In the genomic region with DNA sequence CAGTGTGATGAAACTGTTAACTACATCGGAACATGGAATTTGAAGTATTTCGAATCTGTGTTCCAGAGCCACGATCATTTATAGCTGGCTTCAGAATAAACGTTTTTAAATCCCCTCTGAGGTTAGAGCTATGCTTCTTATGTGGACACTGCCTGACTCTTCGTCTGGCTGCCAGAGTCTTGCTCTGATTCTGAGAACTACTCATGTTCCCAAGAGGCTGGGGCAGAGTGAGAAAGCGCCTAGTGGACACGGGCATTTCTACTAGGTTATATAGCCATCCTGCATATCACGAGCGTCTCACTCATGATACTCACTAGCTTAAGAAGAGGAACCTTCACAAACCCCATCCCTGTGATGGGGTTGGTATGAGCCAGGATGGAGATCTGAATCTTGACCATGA, we compare ENCODE assay signal across 30 mouse cellular contexts. TPM values are rescaled to one million over a fixed set of nuclear protein-coding genes. Genes with fewer than 3 reads are reported as not detected.
DNase-seq lines count a peak whose midpoint lies in the region; ATAC-seq and TF ChIP-seq lines count a peak whose summit lies in the region.
"Had no signal": no experiment of that assay in that cellular context is flagged by ENCODE, and none has a peak within 500 bp of the region (broad histone marks: within the 10 kb centered on the region; RNA-seq: fewer than 3 reads in every experiment).

No protein-coding gene starts in this region.

- H3K27ac ChIP-seq in intestine, embryonic 15.5 days = peak overlapping the region; percentile 56
- no peak overlapping the region for H3K27ac ChIP-seq in intestine, postnatal 0 days (ENCODE audit: low read depth, low read length)
- peak overlapping the region; percentile 88 for H3K27ac ChIP-seq in ES-Bruce4 (ENCODE audit: insufficient read depth, low read length)
- H3K27ac ChIP-seq in stomach, embryonic 16.5 days (ENCODE audit: low read length) = peak overlapping the region; percentile 65
- no peak overlapping the region for H3K27ac ChIP-seq in heart, embryonic 10.5 days
- H3K27ac ChIP-seq: embryonic facial prominence, embryonic 13.5 days; forebrain, embryonic 12.5 days; hindbrain, embryonic 12.5 days; liver, embryonic 14.5 days had no signal

- no peaks in the 10 kb centered on the region for H3K36me3 ChIP-seq in intestine, embryonic 15.5 days
- no peaks in the 10 kb centered on the region for H3K36me3 ChIP-seq in intestine, postnatal 0 days (ENCODE audit: control insufficient read depth, insufficient read depth)
- no peaks in the 10 kb centered on the region for H3K36me3 ChIP-seq in ES-Bruce4 (ENCODE audit: control insufficient read depth, insufficient read depth, low read length, poor library complexity, severe bottlenecking)
- H3K36me3 ChIP-seq in stomach, embryonic 16.5 days (ENCODE audit: control insufficient read depth, insufficient read depth, low read length) = no peaks in the 10 kb centered on the region
- H3K36me3 ChIP-seq in heart, embryonic 10.5 days = no peaks in the 10 kb centered on the region
- H3K36me3 ChIP-seq: embryonic facial prominence, embryonic 13.5 days; forebrain, embryonic 12.5 days; hindbrain, embryonic 12.5 days; midbrain, embryonic 12.5 days; neural tube, embryonic 15.5 days had no signal

- H3K27me3 ChIP-seq in intestine, embryonic 15.5 days (replicated peaks) = no peaks in the 10 kb centered on the region
- H3K27me3 ChIP-seq in intestine, postnatal 0 days (replicated peaks; ENCODE audit: control insufficient read depth, insufficient read depth, low read length) = no peaks in the 10 kb centered on the region
- H3K27me3 ChIP-seq in ES-Bruce4 (ENCODE audit: control insufficient read depth, insufficient read depth, low read length, poor library complexity, severe bottlenecking) (no peaks in the 10 kb centered on the region), Patski (no peaks in the 10 kb centered on the region)
- no peaks in the 10 kb centered on the region for H3K27me3 ChIP-seq in stomach, embryonic 16.5 days (ENCODE audit: control insufficient read depth, insufficient read depth, low read length)
- H3K27me3 ChIP-seq in heart, embryonic 10.5 days (ENCODE audit: insufficient read depth, poor library complexity, severe bottlenecking) = no peaks in the 10 kb centered on the region
- H3K27me3 ChIP-seq: embryonic facial prominence, embryonic 13.5 days; forebrain, embryonic 12.5 days; hindbrain, embryonic 12.5 days; midbrain, embryonic 12.5 days; neural tube, embryonic 15.5 days had no signal

- H3K9me3 ChIP-seq in intestine, embryonic 15.5 days = no peaks in the 10 kb centered on the region
- no peaks in the 10 kb centered on the region for H3K9me3 ChIP-seq in intestine, postnatal 0 days (ENCODE audit: control insufficient read depth)
- H3K9me3 ChIP-seq in ES-Bruce4 (replicated peaks; ENCODE audit: control insufficient read depth, insufficient read depth, low read length, poor library complexity, severe bottlenecking) = no peaks in the 10 kb centered on the region
- H3K9me3 ChIP-seq in stomach, embryonic 16.5 days (replicated peaks; ENCODE audit: control insufficient read depth, low read length) = no peaks in the 10 kb centered on the region
- no peaks in the 10 kb centered on the region for H3K9me3 ChIP-seq in heart, embryonic 10.5 days
- H3K9me3 ChIP-seq: embryonic facial prominence, embryonic 13.5 days; forebrain, embryonic 12.5 days; hindbrain, embryonic 12.5 days; midbrain, embryonic 12.5 days; neural tube, embryonic 15.5 days had no signal

- no peak overlapping the region for H3K4me3 ChIP-seq in intestine, embryonic 15.5 days (replicated peaks)
- H3K4me3 ChIP-seq in intestine, postnatal 0 days (ENCODE audit: low read depth, low read length) = no peak overlapping the region
- no peak overlapping the region for H3K4me3 ChIP-seq in ES-Bruce4 (ENCODE audit: low read depth, low read length)
- no peak overlapping the region for H3K4me3 ChIP-seq in stomach, embryonic 16.5 days (replicated peaks; ENCODE audit: low read length)
- no peak overlapping the region for H3K4me3 ChIP-seq in heart, embryonic 10.5 days
- H3K4me3 ChIP-seq: embryonic facial prominence, embryonic 13.5 days; forebrain, embryonic 12.5 days; hindbrain, embryonic 12.5 days; midbrain, embryonic 12.5 days; neural tube, embryonic 15.5 days had no signal

- no peak for TF ChIP-seq EP300 in ES-Bruce4 (IDR thresholded peaks at IDR 0.05; ENCODE audit: insufficient read depth, low read depth, low read length)

- no peak for ATAC-seq in intestine, embryonic 15.5 days
- no peak for ATAC-seq in intestine, postnatal 0 days
- ATAC-seq in Patski = peak; percentile 8
- no peak for ATAC-seq in stomach, embryonic 16.5 days (ENCODE audit: insufficient read depth, low FRiP score)
- ATAC-seq: CD4-positive, CD25-positive, alpha-beta regulatory T cell, adult 4 months; forebrain, postnatal 0 days; hindbrain, postnatal 0 days had no signal

- DNase-seq in Patski (ENCODE audit: low read depth, low spot score) = no peak
- DNase-seq in frontal cortex, postnatal 14 days (ENCODE audit: low spot score in 2 of 2) = no peak
- no peak for DNase-seq in heart, embryonic 10.5 days (ENCODE audit: low spot score)
- DNase-seq: adrenal gland, postnatal 14 days; cerebellum, adult 11 months; cerebellum, adult 9-10 months; embryo, embryonic 11 days; forebrain, postnatal 0 days; gastrocnemius, postnatal 25 days; heart, adult 11 months; heart, postnatal 36 days; kidney, adult 11 months; kidney, postnatal 4 days; liver; lung, embryonic 14.5 days; lung, postnatal 14 days; right cerebral cortex, postnatal 25 days had no signal

- no peak for TF ChIP-seq CTCF in intestine, postnatal 0 days (IDR thresholded peaks at IDR 0.05; ENCODE audit: low read depth)
- TF ChIP-seq CTCF in ES-Bruce4 (IDR thresholded peaks at IDR 0.05; ENCODE audit: low read depth, low read length) = no peak
- no peak for TF ChIP-seq CTCF in Patski (IDR thresholded peaks at IDR 0.05)

- WGBS in intestine, embryonic 15.5 days = 67% methylated on average over 9 of the region's 9 CpGs
- WGBS in intestine, postnatal 0 days = 67% methylated on average over 9 of the region's 9 CpGs
- 68% methylated on average over 9 of the region's 9 CpGs for WGBS in stomach, embryonic 16.5 days
- 79% methylated on average over 9 of the region's 9 CpGs for WGBS in heart, embryonic 10.5 days

- CTCF ChIA-PET in Patski (lab: Charles Lee) = no interaction called here

- H3K9ac ChIP-seq in intestine, embryonic 15.5 days = no peak overlapping the region
- no peak overlapping the region for H3K9ac ChIP-seq in intestine, postnatal 0 days (ENCODE audit: low read depth, low read length)
- H3K9ac ChIP-seq in ES-Bruce4 (ENCODE audit: low read depth, poor library complexity, severe bottlenecking) = 0 out of 2 replicates have a peak overlapping the region, but pooled peaks have one; percentile 16
- H3K9ac ChIP-seq in stomach, embryonic 16.5 days (ENCODE audit: low read length) = no peak overlapping the region
- H3K9ac ChIP-seq: embryonic facial prominence, embryonic 13.5 days; forebrain, embryonic 12.5 days; forebrain, postnatal 0 days; hindbrain, embryonic 12.5 days; liver, embryonic 14.5 days; lung, embryonic 14.5 days; midbrain, embryonic 12.5 days; neural tube, embryonic 15.5 days had no signal

- no peak for TF ChIP-seq POLR2A in ES-Bruce4 (IDR thresholded peaks at IDR 0.05; ENCODE audit: insufficient read depth, low read length)

- in situ Hi-C loops in Patski (cut with MboI; ENCODE audit: low pct_unique_long_range_greater_than_20kb) = no loop called here

- peaks cover 17% of the 10 kb centered on the region for H3K4me1 ChIP-seq in intestine, embryonic 15.5 days (replicated peaks)
- H3K4me1 ChIP-seq in intestine, postnatal 0 days (replicated peaks; ENCODE audit: control insufficient read depth, insufficient read depth, low read length) = peaks cover 13% of the 10 kb centered on the region; the same call in 1 of the 2 replicates
- peaks cover 5% of the 10 kb centered on the region for H3K4me1 ChIP-seq in ES-Bruce4 (ENCODE audit: control insufficient read depth, insufficient read depth, low read length)
- H3K4me1 ChIP-seq in stomach, embryonic 16.5 days (ENCODE audit: control insufficient read depth, insufficient read depth, low read length) = peaks cover 28% of the 10 kb centered on the region
- peaks cover 25% of the 10 kb centered on the region for H3K4me1 ChIP-seq in heart, embryonic 10.5 days

- no peak overlapping the region for H3K4me2 ChIP-seq in intestine, embryonic 15.5 days (replicated peaks)
- no peak overlapping the region for H3K4me2 ChIP-seq in intestine, postnatal 0 days (replicated peaks; ENCODE audit: low read depth)
- no peak overlapping the region for H3K4me2 ChIP-seq in stomach, embryonic 16.5 days (ENCODE audit: low read depth, low read length)
- H3K4me2 ChIP-seq: embryonic facial prominence, embryonic 13.5 days; forebrain, embryonic 12.5 days; heart, embryonic 11.5 days; hindbrain, embryonic 12.5 days; lung, embryonic 14.5 days; midbrain, embryonic 12.5 days; neural tube, embryonic 15.5 days had no signal

- POLR2A ChIA-PET in Patski (lab: Charles Lee) = no interaction called here

RNA-seq across cellular contexts. Expression of gene Vwf, which starts 30.7 kb away (rescaled TPM):
- 12.0 and 12.7 TPM in 2 replicates for polyA plus RNA-seq in intestine, embryonic 15.5 days (2015; fragmentation: Nextera tagmentation; extraction: Ambion mirVana)
- polyA plus RNA-seq in intestine, postnatal 0 days (2015; fragmentation: Nextera tagmentation; extraction: Ambion mirVana) = 10.6 and 13.2 TPM in 2 replicates
- 2.7 and 3.2 TPM in 2 replicates for polyA plus RNA-seq in ES-Bruce4 (2011; ENCODE audit: insufficient read depth, insufficient read length, low read depth, missing spikeins)
- polyA plus RNA-seq in Patski (2021) = 0.15 TPM
- polyA plus RNA-seq in stomach, embryonic 16.5 days (2015; fragmentation: Nextera tagmentation; extraction: Ambion mirVana) = 5.4 and 6.9 TPM in 2 replicates
- 22.1 and 26.0 TPM in 2 replicates for polyA plus RNA-seq in heart, embryonic 10.5 days (2016; fragmentation: Nextera tagmentation; extraction: Ambion mirVana)
- polyA plus RNA-seq: CD4-positive, CD25-positive, alpha-beta regulatory T cell, adult 4 months had no signal

Comparison
In these comparisons a context has a peak if more than half of its experiments do, and no peak if none do; other contexts are left out.
1. H3K27ac ChIP-seq: peak in intestine, embryonic 15.5 days (single experiment), ES-Bruce4 (single experiment) and stomach, embryonic 16.5 days (single experiment); none in intestine, postnatal 0 days (single experiment) and heart, embryonic 10.5 days (single experiment).